Mouse (Mus musculus) megakaryocyte, adult 5-6 weeks (primary cell): ENCODE data around the gene Hk2. TPM values are rescaled to one million over a fixed set of nuclear protein-coding genes. Genes with fewer than 3 reads are reported as not detected.
"Not testable (repeated sequence)": the region's sequence is repeated elsewhere in the genome, so short reads cannot be mapped to it uniquely, and the experiment has no call there.

Source experiments
- ATAC-seq: 2 replicates; pipeline ENCODE4 v1.8.0; 2016; ENCODE audit warnings: mild to moderate bottlenecking, inconsistent platforms; ENCODE audit not compliant: poor library complexity, severe bottlenecking
- total RNA-seq, 2 experiments: library from RNA; stranded (forward) in 1 of 2; stranded (reverse) in 1 of 2; fragments of 153-499, 151-499 nt in 1 of 2; fragments of 221-1000, 200-1000 nt in 1 of 2; gene quantifications; 2 replicates each; pipeline versions ENCODE4 v1.2.3 to v1.2.4; 2015 to 2017

The Hk2 gene
- total RNA-seq, 2 experiments from 2014 or later: 64.1 to 70.2 TPM

GRCm38 (mm10) chr6:82699831-82700230 is 74.4 kb downstream of the Hk2 start:
- ATAC-seq: no peak

GRCm38 (mm10) chr6:82696736-82697135 is 77.5 kb downstream of the Hk2 start:
- ATAC-seq: no peak

DNA sequence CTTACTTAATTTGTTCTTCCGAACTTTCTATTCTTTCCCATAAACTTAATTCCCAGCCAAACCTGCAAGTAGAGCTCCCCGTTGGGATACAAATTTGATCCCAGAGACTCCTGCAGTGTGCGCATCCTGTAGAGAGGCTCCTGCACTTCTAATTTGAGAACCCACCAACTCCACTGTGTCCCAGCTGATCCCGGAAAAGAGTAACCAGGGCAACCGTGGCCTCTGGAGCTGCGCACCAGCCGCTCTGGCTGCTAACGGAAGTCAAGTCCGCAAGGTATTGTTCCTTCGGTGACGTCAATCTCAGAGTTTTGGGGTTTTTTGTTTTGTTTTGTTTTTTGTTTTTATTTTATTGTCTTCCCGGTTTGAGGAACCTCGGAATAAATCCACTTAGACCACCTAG is 79.6 kb downstream of the Hk2 start:
- ATAC-seq: no peak

DNA sequence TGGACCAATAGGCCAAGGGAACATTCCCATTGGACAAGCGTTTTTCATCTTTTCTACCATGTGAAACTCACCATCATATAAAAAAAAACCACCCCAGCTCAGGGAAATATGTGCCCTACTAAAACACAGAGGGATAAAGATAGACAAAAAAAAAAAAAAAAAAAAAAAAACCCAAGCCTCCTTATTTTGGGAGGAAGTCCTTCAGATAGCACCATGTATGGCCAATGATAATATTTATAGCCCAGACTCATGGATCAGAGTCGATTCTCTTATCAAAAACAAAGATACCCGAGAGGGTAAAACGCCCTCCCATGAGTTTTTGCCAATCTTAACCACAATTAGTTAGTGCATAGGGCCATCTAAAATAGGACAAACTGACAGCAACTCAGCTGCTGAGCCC is 84.8 kb downstream of the Hk2 start:
- no peak for ATAC-seq

- ATAC-seq: not testable (repeated sequence)
Measured at GRCm38 (mm10) chr6:82688586-82688985, 85.7 kb downstream of the Hk2 start.

- no peak for ATAC-seq
Measured at GRCm38 (mm10) chr6:82684136-82684535, 90.1 kb downstream of the Hk2 start.

GRCm38 (mm10) chr6:82679286-82679685 is 95.0 kb downstream of the Hk2 start:
- ATAC-seq: not testable (repeated sequence)

GRCm38 (mm10) chr6:82677629-82678028 is 96.6 kb downstream of the Hk2 start:
- ATAC-seq: not testable (repeated sequence)

Other genes starting within 250 kb of the Hk2 start
- 57.2 and 72.8 TPM in 2 replicates for gene Pole4, start 69.1 kb downstream of the Hk2 start, total RNA-seq (2015)
- 28.1 and 28.6 TPM in 2 replicates for gene Pole4, start 69.1 kb downstream of the Hk2 start, total RNA-seq (2017)
- gene Sema4f, start 165.3 kb upstream of the Hk2 start, total RNA-seq (2015): 1.4 and 2.5 TPM in 2 replicates
- gene Sema4f, start 165.3 kb upstream of the Hk2 start, total RNA-seq (2017): 0.29 and 1.6 TPM in 2 replicates
- 0.98 and 1.1 TPM in 2 replicates for gene M1ap, start 172.4 kb upstream of the Hk2 start, total RNA-seq (2015)
- 1.5 and 3.5 TPM in 2 replicates for gene M1ap, start 172.4 kb upstream of the Hk2 start, total RNA-seq (2017)